Mouse (Mus musculus) mouse trophoblast stem cell (cell line): ENCODE measurements around the gene Ifit1bl2.

Experiments used
- in situ Hi-C, 2 experiments: fragments of 300-500 bp; cut with MseI, MboI; formaldehyde crosslinking; loops; 2 replicates in 1 of 2; 3 replicates in 1 of 2; pipeline ENCODE4 v1.15.1; 2025

The Ifit1bl2 gene

GRCm38 (mm10) chr19:34568988-34569895 lies 71.3 kb downstream of the Ifit1bl2 start:
- in situ Hi-C loops = no loop called here
